Mouse (Mus musculus) C2C12 (cell line): ENCODE data around the gene Ifitm6. TPM values are rescaled to one million over a fixed set of nuclear protein-coding genes. Genes with fewer than 3 reads are reported as not detected.
"Not testable (repeated sequence)": the region's sequence is repeated elsewhere in the genome, so short reads cannot be mapped to it uniquely, and the experiment has no call there.

Experiments
- H3K27me3 ChIP-seq: one replicate; pipeline ENCODE4 v1.6.1; 2011; ENCODE audit not compliant: control insufficient read depth, insufficient read depth, insufficient read length
- H3K36me3 ChIP-seq: one replicate; pipeline ENCODE4 v1.6.1; 2011; ENCODE audit not compliant: control insufficient read depth, insufficient read depth
- H3K4me3 ChIP-seq: one replicate; pipeline ENCODE4 v1.5.1; 2011; ENCODE audit warnings: mild to moderate bottlenecking, control low read depth; ENCODE audit not compliant: poor library complexity, insufficient read depth, severe bottlenecking
- H3K79me2 ChIP-seq: one replicate; pipeline ENCODE4 v1.6.1; 2011; ENCODE audit not compliant: control insufficient read depth, insufficient read depth
- H3K79me3 ChIP-seq: one replicate; pipeline ENCODE4 v1.6.1; 2011; ENCODE audit warnings: low read depth, control low read depth
- H3ac ChIP-seq: one replicate; pipeline ENCODE3; 2011; ENCODE audit warnings: low read depth; ENCODE audit not compliant: control insufficient read depth, insufficient read length
- CEBPB ChIP-seq: IDR thresholded peaks from one replicate; pipeline ENCODE4 v1.6.1; 2011; ENCODE audit warnings: low read depth, mild to moderate bottlenecking, control low read depth, moderate library complexity
- CTCF ChIP-seq: IDR thresholded peaks from one replicate; pipeline ENCODE4 v1.5.1; 2011; ENCODE audit not compliant: control insufficient read depth, insufficient read depth, insufficient read length
- FOSL1 ChIP-seq: IDR thresholded peaks from one replicate; pipeline ENCODE4 v1.8.0; 2011; ENCODE audit warnings: mild to moderate bottlenecking, low read length; ENCODE audit not compliant: poor library complexity, insufficient read depth, severe bottlenecking
- MAX ChIP-seq: IDR thresholded peaks from one replicate; pipeline ENCODE4 v1.6.1; 2011; ENCODE audit warnings: mild to moderate bottlenecking, control low read depth
- MYOD1 ChIP-seq: IDR thresholded peaks from one replicate; pipeline ENCODE4 v1.6.1; 2011; ENCODE audit warnings: low read depth; ENCODE audit not compliant: control insufficient read depth, insufficient read length
- MYOG ChIP-seq: IDR thresholded peaks from one replicate; pipeline ENCODE4 v1.6.1; 2011; ENCODE audit not compliant: control insufficient read depth, insufficient read length; ENCODE audit errors: extremely low read depth
- USF1 ChIP-seq: IDR thresholded peaks from one replicate; pipeline ENCODE4 v1.6.1; 2011; ENCODE audit warnings: low read depth, mild to moderate bottlenecking, control low read depth, moderate library complexity
- long read RNA-seq, 2 experiments: library from polyadenylated mRNA; unstranded; transcript quantifications; one replicate each; pipeline ENCODE4 v2.0.0; 2019 to 2020
- polyA plus RNA-seq: library from polyadenylated mRNA; unstranded; fragments of >200 nt; fragmentation: generic; extraction: Trizol; gene quantifications from one replicate; pipeline ENCODE4 v1.2.1, GENCODE M21; 2012; ENCODE audit warnings: missing spikeins

Ifitm6 gene
- polyA plus RNA-seq, result 1.3 TPM
- long read RNA-seq, experiment 1, partial matches to known transcripts, result 0 of 1 reads
- long read RNA-seq, experiment 1, other reads (novel, unspliced or antisense), result 0 of 1 reads
- long read RNA-seq, experiment 2, result 0 reads

DNA sequence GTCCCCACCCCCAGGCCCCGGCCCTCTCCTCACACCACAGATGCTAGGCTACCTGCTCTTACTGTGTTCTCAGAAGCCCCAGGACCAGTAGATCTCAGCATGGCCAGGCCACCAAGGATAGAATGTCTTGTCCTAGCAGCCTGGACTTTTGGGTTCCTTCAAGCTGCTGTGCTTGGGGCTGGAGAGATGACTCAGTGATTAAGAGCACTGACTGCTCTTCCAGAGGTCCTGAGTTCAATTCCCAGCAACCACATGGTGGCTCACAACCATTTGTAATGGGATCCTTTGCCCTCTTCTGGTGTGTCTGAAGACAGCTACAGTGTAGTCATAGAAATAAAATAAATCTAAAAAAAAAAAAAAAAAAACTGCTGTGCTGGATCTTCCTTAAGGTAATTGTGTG is at the start of gene Ifitm6:
TSS of gene Ifitm6 (minus strand) at position 101 of the 400 bp plus-strand sequence.
- H3ac ChIP-seq, H3K27me3 ChIP-seq, H3K4me3 ChIP-seq, H3K79me3 ChIP-seq, H3K36me3 ChIP-seq, H3K79me2 ChIP-seq: not testable (repeated sequence)

DNA sequence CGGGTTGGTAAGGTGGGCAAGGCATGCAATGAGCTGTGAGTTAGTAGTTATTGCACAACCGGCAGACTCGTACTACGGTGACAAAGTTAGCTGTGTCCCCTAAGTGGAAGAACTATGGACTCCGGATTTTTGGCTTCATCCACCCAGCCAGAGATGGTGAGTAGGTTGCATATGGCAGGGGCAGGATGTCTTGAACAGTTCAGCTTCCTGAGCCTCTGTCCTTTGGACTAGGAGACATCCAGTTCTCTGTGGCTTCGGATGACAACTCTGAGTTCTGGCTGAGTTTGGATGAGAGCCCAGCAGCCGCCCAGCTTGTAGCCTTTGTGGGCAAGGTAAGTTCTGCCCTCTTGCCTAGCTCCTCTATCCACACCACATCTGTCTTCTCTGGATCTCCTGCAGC is 46.9 kb upstream of the Ifitm6 start:
- no peak overlapping the region for H3ac ChIP-seq
- no peak overlapping the region for H3K4me3 ChIP-seq
- no peaks in the 10 kb centered on the region for H3K27me3 ChIP-seq
- H3K79me3 ChIP-seq, result no peaks in the 10 kb centered on the region
- TF ChIP-seq MYOG (no peak), CTCF (no peak), FOSL1 (no peak), MYOD1 (no peak), CEBPB (no peak), MAX (no peak), USF1 (no peak)
- no peaks in the 10 kb centered on the region for H3K79me2 ChIP-seq
- no peaks in the 10 kb centered on the region for H3K36me3 ChIP-seq

DNA sequence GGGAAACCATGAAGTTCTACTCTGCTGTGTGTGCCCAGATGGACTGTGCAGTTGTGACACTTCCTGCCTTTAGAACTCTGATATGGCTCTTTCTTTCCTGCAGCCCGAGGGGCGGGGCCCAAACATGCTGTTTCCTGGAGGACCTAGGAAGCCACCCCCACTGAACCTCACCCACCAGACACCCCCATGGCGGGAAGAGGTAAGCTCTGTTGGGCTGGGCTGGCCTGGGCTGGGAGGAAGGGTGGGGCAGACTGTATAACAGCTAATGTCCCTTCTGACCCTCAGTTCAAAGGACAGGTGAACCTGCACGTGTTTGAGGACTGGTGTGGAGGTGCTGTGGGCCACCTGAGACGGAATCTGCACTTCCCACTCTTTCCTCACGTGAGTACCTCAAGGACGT is 46.5 kb upstream of the Ifitm6 start:
- H3K27me3 ChIP-seq, result no peaks in the 10 kb centered on the region
- H3K36me3 ChIP-seq, result no peaks in the 10 kb centered on the region
- no peaks in the 10 kb centered on the region for H3K79me3 ChIP-seq
- no peaks in the 10 kb centered on the region for H3K79me2 ChIP-seq
- no peak overlapping the region for H3ac ChIP-seq
- H3K4me3 ChIP-seq, result no peak overlapping the region
- TF ChIP-seq MAX (no peak), CEBPB (no peak), CTCF (no peak), MYOG (no peak), FOSL1 (no peak), MYOD1 (no peak), USF1 (no peak)

DNA sequence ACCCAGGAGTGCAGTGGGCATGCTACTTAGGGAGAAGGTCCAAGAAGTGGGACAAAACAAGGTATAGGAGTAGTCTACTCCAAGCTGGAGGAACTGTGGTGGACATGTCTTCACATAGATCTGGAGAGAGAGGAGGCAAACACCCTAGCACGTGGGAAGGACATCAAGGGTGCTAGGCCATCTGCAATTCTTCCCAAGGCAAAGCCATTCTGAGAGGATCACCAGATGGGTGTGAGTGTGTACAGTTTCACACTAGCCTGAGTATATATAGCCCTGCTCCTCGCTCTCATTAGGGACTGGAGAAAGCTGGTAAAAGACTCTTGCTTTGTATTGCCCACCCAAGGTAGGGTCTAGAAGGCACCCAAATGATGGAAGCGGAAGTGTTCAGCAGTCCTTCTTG is 45.6 kb upstream of the Ifitm6 start:
- H3K79me3 ChIP-seq, result no peaks in the 10 kb centered on the region
- H3K4me3 ChIP-seq, result no peak overlapping the region
- TF ChIP-seq MAX (no peak), MYOD1 (no peak), MYOG (no peak), CEBPB (no peak), USF1 (no peak), CTCF (no peak), FOSL1 (no peak)
- no peaks in the 10 kb centered on the region for H3K36me3 ChIP-seq
- no peak overlapping the region for H3ac ChIP-seq
- no peaks in the 10 kb centered on the region for H3K27me3 ChIP-seq
- no peaks in the 10 kb centered on the region for H3K79me2 ChIP-seq

DNA sequence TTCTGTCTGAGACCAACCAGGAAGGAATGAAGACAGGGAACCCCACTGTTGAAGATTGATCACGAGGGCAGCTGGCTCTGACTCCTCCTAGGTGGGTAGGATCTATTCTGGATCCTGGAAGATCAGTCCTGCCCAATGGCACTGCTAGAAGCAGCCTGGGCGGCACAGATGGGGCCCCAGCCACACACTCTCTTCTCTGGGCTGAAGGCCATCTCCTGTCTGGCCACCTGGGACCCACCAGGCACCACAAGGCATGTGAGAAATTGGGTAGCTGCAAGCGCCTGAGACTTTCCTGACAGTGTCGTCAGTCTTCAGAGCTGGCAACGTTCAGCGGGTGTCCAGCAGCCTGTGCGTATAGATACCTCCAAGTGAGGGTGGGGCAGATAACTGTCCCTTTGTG is 44.8 kb upstream of the Ifitm6 start:
- no peak for TF ChIP-seq MYOG
- no peak for TF ChIP-seq CEBPB
- no peak for TF ChIP-seq FOSL1
- TF ChIP-seq MAX, result no peak
- TF ChIP-seq CTCF, result no peak
- TF ChIP-seq MYOD1, result no peak
- TF ChIP-seq USF1, result no peak
- no peaks in the 10 kb centered on the region for H3K27me3 ChIP-seq
- H3K79me3 ChIP-seq, result no peaks in the 10 kb centered on the region
- H3K36me3 ChIP-seq, result no peaks in the 10 kb centered on the region
- H3ac ChIP-seq, result no peak overlapping the region
- H3K4me3 ChIP-seq, result no peak overlapping the region
- no peaks in the 10 kb centered on the region for H3K79me2 ChIP-seq

DNA sequence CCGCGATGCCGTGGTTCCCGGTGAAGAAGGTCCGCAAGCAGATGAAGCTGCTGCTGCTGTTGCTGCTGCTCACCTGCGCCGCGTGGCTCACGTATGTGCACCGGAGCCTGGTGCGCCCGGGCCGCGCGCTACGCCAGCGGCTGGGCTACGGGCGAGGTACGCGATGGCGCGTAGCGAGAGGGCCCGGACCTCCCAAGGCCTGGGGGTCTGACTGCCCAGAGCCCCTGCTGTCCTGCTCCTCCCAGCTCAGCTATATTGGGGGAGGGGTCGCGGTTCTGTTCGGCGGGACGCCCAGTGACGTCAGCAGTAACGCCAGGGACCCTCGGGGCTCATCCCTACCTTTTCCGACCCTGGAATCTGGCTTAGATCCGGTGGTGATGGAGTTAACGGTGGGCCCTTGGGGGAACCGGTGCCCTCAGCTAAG is 43.6 kb upstream of the Ifitm6 start:
- H3K4me3 ChIP-seq, result peak overlapping the region; percentile 29
- TF ChIP-seq FOSL1 (no peak), USF1 (no peak), MYOG (no peak), CTCF (no peak), MYOD1 (no peak), CEBPB (no peak), MAX (no peak)
- peak overlapping the region; percentile 71 for H3ac ChIP-seq
- H3K79me3 ChIP-seq, result no peaks in the 10 kb centered on the region
- H3K36me3 ChIP-seq, result no peaks in the 10 kb centered on the region
- H3K27me3 ChIP-seq, result no peaks in the 10 kb centered on the region
- no peaks in the 10 kb centered on the region for H3K79me2 ChIP-seq
